Mouse (Mus musculus): ENCODE measurements around the gene D430019H16Rik. TPM values are rescaled to one million over a fixed set of nuclear protein-coding genes. Genes with fewer than 3 reads are reported as not detected.

The D430019H16Rik gene
- polyA plus RNA-seq, 1 experiment from 2014 or later = 1.4 TPM

DNA sequence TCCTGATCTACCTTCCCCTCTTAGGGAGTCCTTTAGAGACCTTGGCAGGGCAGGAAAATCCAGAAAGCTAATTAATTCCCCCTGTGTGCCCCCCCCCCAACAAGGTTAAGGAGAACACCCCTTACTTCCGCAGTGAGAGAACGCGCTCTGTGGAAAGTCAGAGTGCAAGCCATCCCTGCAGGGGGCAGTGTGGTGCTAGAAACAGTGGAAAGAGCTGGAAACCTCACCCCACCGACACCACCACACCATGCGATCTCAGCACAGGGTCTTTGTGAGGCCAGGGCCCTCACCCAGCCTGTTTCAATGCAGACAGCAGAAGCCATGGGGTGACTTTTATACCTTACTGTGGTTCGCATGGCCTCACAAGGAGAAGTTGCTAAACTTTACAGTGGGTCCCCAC, 44.2 kb downstream of the D430019H16Rik start:
- H3K4me3 ChIP-seq (ENCODE audit: low read depth, low read length) = no peak overlapping the region
- H3K4me1 ChIP-seq (ENCODE audit: control insufficient read depth, insufficient read depth, low read length) = peaks cover 12% of the 10 kb centered on the region; the same call in 1 of the 2 replicates
- WGBS (ENCODE audit: insufficient replicate concordance) = 13% methylated on average over 6 of the region's 6 CpGs
- no peaks in the 10 kb centered on the region for H3K9me3 ChIP-seq (replicated peaks; ENCODE audit: control insufficient read depth, low read length)
- H3K9ac ChIP-seq (ENCODE audit: low read depth, low read length) = no peak overlapping the region
- H3K27me3 ChIP-seq (ENCODE audit: control insufficient read depth, insufficient read depth, low read length) = peaks cover 5% of the 10 kb centered on the region
- no peak overlapping the region for H3K27ac ChIP-seq (ENCODE audit: low read depth, low read length)
- H3K36me3 ChIP-seq (ENCODE audit: control insufficient read depth, insufficient read depth, low read length) = no peaks in the 10 kb centered on the region
- 0 out of 2 replicates have a peak, but pooled peaks have one; percentile 50 for ATAC-seq (replicated peaks; ENCODE audit: insufficient number of reproducible peaks, low FRiP score, low TSS enrichment)
- no peak overlapping the region for H3K4me2 ChIP-seq

DNA sequence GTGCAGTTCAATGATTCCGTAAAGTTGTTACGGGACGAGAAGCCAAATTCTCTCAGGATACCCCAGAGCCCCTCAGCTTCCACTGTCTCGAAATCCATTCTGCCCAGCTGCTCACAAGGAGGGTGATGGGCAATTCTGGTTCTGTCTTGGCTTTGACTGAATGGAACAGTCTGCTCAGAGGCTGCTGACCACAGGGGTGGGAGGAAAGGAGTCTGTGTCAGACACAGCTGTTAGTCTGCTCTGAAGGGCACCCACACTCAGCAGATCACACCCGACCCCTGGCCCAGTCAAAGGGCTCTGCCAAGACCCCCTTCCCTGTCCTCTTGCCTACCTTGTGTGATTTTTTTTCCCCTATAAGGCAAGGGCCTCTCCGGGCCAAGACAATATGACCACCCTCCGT, 44.8 kb downstream of the D430019H16Rik start:
- no peak overlapping the region for H3K4me2 ChIP-seq
- no peak overlapping the region for H3K27ac ChIP-seq (ENCODE audit: low read depth, low read length)
- H3K4me3 ChIP-seq (ENCODE audit: low read depth, low read length) = no peak overlapping the region
- ATAC-seq (replicated peaks; ENCODE audit: insufficient number of reproducible peaks, low FRiP score, low TSS enrichment) = no peak
- no peaks in the 10 kb centered on the region for H3K9me3 ChIP-seq (replicated peaks; ENCODE audit: control insufficient read depth, low read length)
- H3K27me3 ChIP-seq (ENCODE audit: control insufficient read depth, insufficient read depth, low read length) = peaks cover 5% of the 10 kb centered on the region
- H3K9ac ChIP-seq (ENCODE audit: low read depth, low read length) = no peak overlapping the region
- WGBS (ENCODE audit: insufficient replicate concordance) = 88% methylated on average over 7 of the region's 7 CpGs
- peaks cover 12% of the 10 kb centered on the region; the same call in 1 of the 2 replicates for H3K4me1 ChIP-seq (ENCODE audit: control insufficient read depth, insufficient read depth, low read length)
- no peaks in the 10 kb centered on the region for H3K36me3 ChIP-seq (ENCODE audit: control insufficient read depth, insufficient read depth, low read length)

DNA sequence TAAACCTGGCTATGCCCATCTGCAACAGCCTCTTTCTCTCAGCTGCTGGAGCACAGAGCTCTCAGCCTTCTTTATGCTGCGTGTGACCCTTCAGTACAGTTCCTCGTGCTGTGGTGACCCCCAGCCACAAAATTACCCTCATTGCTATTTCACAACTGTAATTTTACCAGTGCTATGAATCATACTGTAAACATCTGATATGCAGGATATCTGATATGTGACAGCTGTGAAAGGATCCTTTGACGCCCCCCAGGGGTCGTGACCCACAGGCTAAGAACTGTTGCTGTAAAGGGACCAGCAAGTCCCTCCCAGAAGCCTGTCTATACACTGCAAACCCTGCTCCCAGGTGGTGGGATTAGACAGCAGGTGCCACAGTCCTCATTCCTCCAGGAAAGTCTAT, 45.2 kb downstream of the D430019H16Rik start:
- 58% methylated on average over 4 of the region's 4 CpGs for WGBS (ENCODE audit: insufficient replicate concordance)
- Histone ChIP-seq H3K27me3 (ENCODE audit: control insufficient read depth, insufficient read depth, low read length) (peaks cover 5% of the 10 kb centered on the region), H3K36me3 (ENCODE audit: control insufficient read depth, insufficient read depth, low read length) (no peaks in the 10 kb centered on the region), H3K4me2 (no peak overlapping the region), H3K27ac (ENCODE audit: low read depth, low read length) (no peak overlapping the region), H3K9ac (ENCODE audit: low read depth, low read length) (no peak overlapping the region), H3K4me3 (ENCODE audit: low read depth, low read length) (no peak overlapping the region), H3K4me1 (ENCODE audit: control insufficient read depth, insufficient read depth, low read length) (peaks cover 11% of the 10 kb centered on the region; the same call in 1 of the 2 replicates), H3K9me3 (replicated peaks; ENCODE audit: control insufficient read depth, low read length) (no peaks in the 10 kb centered on the region)
- ATAC-seq (replicated peaks; ENCODE audit: insufficient number of reproducible peaks, low FRiP score, low TSS enrichment) = no peak

DNA sequence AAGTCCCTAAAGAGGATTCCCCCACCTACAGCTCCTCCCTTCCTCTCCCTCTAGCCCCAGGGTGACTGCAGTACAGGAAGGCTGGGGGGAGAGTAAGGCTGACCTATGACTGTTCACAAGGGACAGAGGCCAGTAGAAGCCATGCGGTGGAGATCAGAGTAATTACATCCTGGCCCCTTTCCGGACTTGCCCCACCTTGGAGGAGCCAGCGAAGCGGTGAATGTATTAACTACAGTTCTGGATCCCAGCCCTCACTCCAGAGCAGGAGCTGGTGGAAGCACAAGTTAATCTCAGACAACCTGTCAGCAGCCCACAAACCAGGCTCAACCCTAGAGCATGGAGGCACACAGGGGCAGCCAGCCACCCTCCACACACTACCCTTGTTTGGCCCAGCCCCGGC, 47.3 kb downstream of the D430019H16Rik start:
- Histone ChIP-seq H3K9me3 (replicated peaks; ENCODE audit: control insufficient read depth, low read length) (no peaks in the 10 kb centered on the region), H3K27ac (ENCODE audit: low read depth, low read length) (no peak overlapping the region), H3K4me3 (ENCODE audit: low read depth, low read length) (no peak overlapping the region), H3K27me3 (ENCODE audit: control insufficient read depth, insufficient read depth, low read length) (peaks cover 5% of the 10 kb centered on the region), H3K4me1 (ENCODE audit: control insufficient read depth, insufficient read depth, low read length) (peaks cover 4% of the 10 kb centered on the region; the same call in 1 of the 2 replicates), H3K36me3 (ENCODE audit: control insufficient read depth, insufficient read depth, low read length) (no peaks in the 10 kb centered on the region), H3K9ac (ENCODE audit: low read depth, low read length) (no peak overlapping the region), H3K4me2 (no peak overlapping the region)
- WGBS (ENCODE audit: insufficient replicate concordance) = 52% methylated on average over 5 of the region's 5 CpGs
- no peak for ATAC-seq (replicated peaks; ENCODE audit: insufficient number of reproducible peaks, low FRiP score, low TSS enrichment)

DNA sequence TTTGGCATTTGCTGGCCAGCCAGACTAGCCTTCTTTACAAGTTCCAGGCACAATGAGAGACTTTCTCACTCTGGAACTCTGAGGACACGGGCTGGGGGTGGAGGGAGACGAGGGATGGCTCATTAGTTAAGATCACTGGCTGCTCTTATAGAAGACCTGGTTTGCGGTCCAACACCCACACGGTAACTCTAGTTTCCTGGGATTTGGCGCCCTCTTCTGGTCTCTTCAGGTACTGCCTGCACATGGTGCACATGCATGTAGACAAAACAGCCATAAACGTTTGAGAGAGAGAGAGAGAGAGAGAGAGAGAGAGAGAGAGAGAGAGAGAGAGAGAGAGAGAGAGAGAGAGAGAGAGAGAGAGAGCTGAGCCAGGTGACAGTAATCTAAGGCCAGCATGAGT, 51.1 kb downstream of the D430019H16Rik start:
- 53% methylated on average over 6 of the region's 6 CpGs for WGBS (ENCODE audit: insufficient replicate concordance)
- H3K27ac ChIP-seq (ENCODE audit: low read depth, low read length) = no peak overlapping the region
- H3K9me3 ChIP-seq (replicated peaks; ENCODE audit: control insufficient read depth, low read length) = no peaks in the 10 kb centered on the region
- H3K4me1 ChIP-seq (ENCODE audit: control insufficient read depth, insufficient read depth, low read length) = peaks cover 4% of the 10 kb centered on the region; the same call in 1 of the 2 replicates
- no peaks in the 10 kb centered on the region for H3K36me3 ChIP-seq (ENCODE audit: control insufficient read depth, insufficient read depth, low read length)
- no peak for ATAC-seq (replicated peaks; ENCODE audit: insufficient number of reproducible peaks, low FRiP score, low TSS enrichment)
- H3K27me3 ChIP-seq (ENCODE audit: control insufficient read depth, insufficient read depth, low read length) = no peaks in the 10 kb centered on the region
- no peak overlapping the region for H3K4me2 ChIP-seq
- no peak overlapping the region for H3K4me3 ChIP-seq (ENCODE audit: low read depth, low read length)
- H3K9ac ChIP-seq (ENCODE audit: low read depth, low read length) = no peak overlapping the region

DNA sequence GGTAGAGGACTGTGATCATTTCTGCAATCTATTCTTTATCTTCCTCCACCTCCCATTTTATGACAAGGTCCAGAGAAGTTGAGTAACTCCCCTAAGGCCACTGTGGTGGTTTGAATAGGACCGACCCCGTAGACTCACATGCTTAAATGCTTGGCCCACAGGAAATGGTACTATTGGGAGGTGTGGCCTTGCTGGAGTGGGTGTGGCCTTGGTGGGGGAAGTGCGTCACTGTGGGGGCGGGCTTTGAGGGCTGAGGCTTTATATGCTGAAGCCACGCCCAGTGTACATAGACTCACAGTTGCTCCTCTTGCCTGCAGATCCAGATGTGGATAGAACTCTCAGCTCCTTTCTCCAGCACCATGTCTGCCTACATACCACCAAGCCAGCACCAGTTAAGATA, 57.5 kb downstream of the D430019H16Rik start:
- Histone ChIP-seq H3K27me3 (ENCODE audit: control insufficient read depth, insufficient read depth, low read length) (no peaks in the 10 kb centered on the region), H3K9me3 (replicated peaks; ENCODE audit: control insufficient read depth, low read length) (no peaks in the 10 kb centered on the region)
- WGBS (ENCODE audit: insufficient replicate concordance) = 89% methylated on average over 5 of the region's 5 CpGs

DNA sequence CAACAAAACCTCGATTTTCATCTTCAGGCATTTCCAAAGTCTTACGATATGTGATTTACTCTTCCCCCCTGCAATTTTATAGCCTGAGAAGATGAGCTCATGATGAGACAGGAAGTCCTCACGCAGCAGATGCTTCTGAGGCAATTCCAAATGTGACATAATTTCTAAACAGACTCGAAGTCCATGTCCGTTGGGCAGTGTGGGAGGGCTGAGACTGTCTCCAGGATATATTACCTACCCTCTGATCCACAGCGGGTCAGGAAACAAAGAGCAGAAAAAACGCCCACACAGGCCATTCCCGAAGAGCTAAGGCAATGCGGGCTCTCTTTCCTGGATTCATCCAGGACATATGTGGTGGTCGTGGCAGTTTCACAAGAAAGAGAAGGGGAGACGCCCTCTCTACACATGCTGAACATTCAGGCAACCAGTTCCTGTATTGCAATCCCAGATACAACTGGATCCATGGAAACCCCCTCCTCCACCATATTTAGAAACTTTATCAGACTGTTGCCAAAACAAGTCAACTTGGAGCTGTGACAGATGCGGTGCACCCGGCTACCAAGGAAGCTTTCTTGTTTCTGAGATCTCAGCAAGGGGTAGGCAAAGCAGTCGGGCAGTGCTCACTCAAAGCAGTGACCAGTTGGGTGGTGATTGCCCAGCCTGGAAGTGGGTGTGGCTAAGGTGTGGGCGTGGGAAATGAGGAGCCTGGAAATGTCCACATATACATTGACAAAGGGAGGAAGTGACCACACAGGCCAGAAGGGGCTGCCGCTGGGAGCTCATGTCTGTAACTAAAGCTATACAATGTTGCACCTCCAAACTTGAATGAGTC, 58.2 kb downstream of the D430019H16Rik start:
- H3K9ac ChIP-seq (ENCODE audit: low read depth, low read length) = no peak overlapping the region
- no peaks in the 10 kb centered on the region for H3K27me3 ChIP-seq (ENCODE audit: control insufficient read depth, insufficient read depth, low read length)
- no peak overlapping the region for H3K4me3 ChIP-seq (ENCODE audit: low read depth, low read length)
- ATAC-seq (replicated peaks; ENCODE audit: insufficient number of reproducible peaks, low FRiP score, low TSS enrichment) = no peak
- H3K9me3 ChIP-seq (replicated peaks; ENCODE audit: control insufficient read depth, low read length) = no peaks in the 10 kb centered on the region
- no peak overlapping the region for H3K27ac ChIP-seq (ENCODE audit: low read depth, low read length)
- no peaks in the 10 kb centered on the region for H3K36me3 ChIP-seq (ENCODE audit: control insufficient read depth, insufficient read depth, low read length)
- H3K4me1 ChIP-seq (ENCODE audit: control insufficient read depth, insufficient read depth, low read length) = peaks cover 2% of the 10 kb centered on the region; the same call in 1 of the 2 replicates
- WGBS (ENCODE audit: insufficient replicate concordance) = 67% methylated on average over 16 of the region's 16 CpGs
- no peak overlapping the region for H3K4me2 ChIP-seq

More for the DNA sequence above, 57.5 kb downstream of the D430019H16Rik start:
- H3K27ac ChIP-seq (ENCODE audit: low read depth, low read length) = no peak overlapping the region
- no peak overlapping the region for H3K4me2 ChIP-seq
- H3K4me1 ChIP-seq (ENCODE audit: control insufficient read depth, insufficient read depth, low read length) = peaks cover 2% of the 10 kb centered on the region; the same call in 1 of the 2 replicates
- no peaks in the 10 kb centered on the region for H3K36me3 ChIP-seq (ENCODE audit: control insufficient read depth, insufficient read depth, low read length)
- no peak overlapping the region for H3K9ac ChIP-seq (ENCODE audit: low read depth, low read length)
- 0 out of 2 replicates have a peak, but pooled peaks have one; percentile 28 for ATAC-seq (replicated peaks; ENCODE audit: insufficient number of reproducible peaks, low FRiP score, low TSS enrichment)
- H3K4me3 ChIP-seq (ENCODE audit: low read depth, low read length) = no peak overlapping the region

DNA sequence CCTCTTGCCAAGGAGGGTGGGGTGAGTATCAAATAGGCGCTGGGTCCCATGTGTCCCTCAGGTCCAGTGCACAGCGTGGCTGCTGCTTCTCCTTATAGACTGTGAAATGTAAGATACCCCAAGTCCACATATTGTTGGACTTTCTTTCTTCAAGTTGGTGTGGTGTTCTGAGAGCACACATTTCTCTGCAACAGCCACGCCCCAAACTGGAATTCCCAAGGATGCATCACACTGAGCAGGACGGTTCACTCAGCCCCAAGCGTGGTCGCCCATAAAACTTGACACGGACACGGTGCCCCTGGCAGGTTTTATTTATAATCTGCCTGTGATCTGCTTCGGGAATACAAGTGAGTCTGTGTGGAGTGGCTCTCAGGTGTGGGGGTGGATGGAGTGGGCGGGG, 60.5 kb downstream of the D430019H16Rik start:
- ATAC-seq (replicated peaks; ENCODE audit: insufficient number of reproducible peaks, low FRiP score, low TSS enrichment) = no peak
- Histone ChIP-seq H3K4me3 (ENCODE audit: low read depth, low read length) (no peak overlapping the region), H3K27ac (ENCODE audit: low read depth, low read length) (no peak overlapping the region), H3K4me1 (ENCODE audit: control insufficient read depth, insufficient read depth, low read length) (peaks cover 4% of the 10 kb centered on the region), H3K36me3 (ENCODE audit: control insufficient read depth, insufficient read depth, low read length) (no peaks in the 10 kb centered on the region), H3K27me3 (ENCODE audit: control insufficient read depth, insufficient read depth, low read length) (no peaks in the 10 kb centered on the region), H3K9ac (ENCODE audit: low read depth, low read length) (no peak overlapping the region), H3K9me3 (replicated peaks; ENCODE audit: control insufficient read depth, low read length) (no peaks in the 10 kb centered on the region), H3K4me2 (no peak overlapping the region)
- 77% methylated on average over 10 of the region's 10 CpGs for WGBS (ENCODE audit: insufficient replicate concordance)
